Mouse (Mus musculus) forebrain, postnatal 0 days (tissue): Measurements from ENCODE around the gene Chrd. TPM values are rescaled to one million over a fixed set of nuclear protein-coding genes. Genes with fewer than 3 reads are reported as not detected.

ENCODE experiments used
- ATAC-seq: fragments of 200-750 bp; cut with Nextera tagmentation; 2 replicates; pipeline ENCODE4 v1.8.0; 2017; ENCODE audit warnings: mild to moderate bottlenecking, moderate library complexity
- DNase-seq: peaks from one replicate; pipeline ENCODE4 v3.0.0-alpha.2; 2015
- H3K27ac ChIP-seq: fragments of 300-500 bp; sonication (generic); 2 replicates; pipeline ENCODE4 v1.5.1; 2014; ENCODE audit warnings: low read depth, mild to moderate bottlenecking, antibody characterized with exemption, low read length, moderate library complexity, mixed read lengths
- H3K27me3 ChIP-seq: fragments of 300-500 bp; sonication (generic); 2 replicates; pipeline ENCODE4 v1.6.1; 2014; ENCODE audit warnings: mild to moderate bottlenecking, low read length, mixed read lengths; ENCODE audit not compliant: insufficient read depth
- H3K36me3 ChIP-seq: fragments of 300-500 bp; sonication (generic); 2 replicates; pipeline ENCODE4 v1.6.1; 2014; ENCODE audit warnings: mild to moderate bottlenecking, moderate library complexity; ENCODE audit not compliant: insufficient read depth
- H3K4me1 ChIP-seq: fragments of 300-500 bp; sonication (generic); 2 replicates; pipeline ENCODE4 v1.6.1; 2014; ENCODE audit warnings: antibody characterized with exemption; ENCODE audit not compliant: insufficient read depth
- H3K4me2 ChIP-seq: fragments of 300-500 bp; sonication (generic); 2 replicates; pipeline ENCODE4 v1.6.1; 2014; ENCODE audit warnings: low read depth, mild to moderate bottlenecking, moderate library complexity
- H3K4me3 ChIP-seq: fragments of 300-500 bp; sonication (generic); 2 replicates; pipeline ENCODE4 v1.5.1; 2014; ENCODE audit warnings: low read depth, low read length, mixed read lengths
- H3K9ac ChIP-seq: fragments of 300-500 bp; sonication (generic); 2 replicates; pipeline ENCODE4 v1.6.1; 2014; ENCODE audit warnings: mild to moderate bottlenecking
- H3K9me3 ChIP-seq: fragments of 300-500 bp; sonication (generic); 2 replicates; pipeline ENCODE4 v1.6.1; 2016; ENCODE audit warnings: low read length
- CTCF ChIP-seq: sonication (generic); IDR thresholded peaks from 2 replicates; pipeline ENCODE4 v1.5.1; 2016; ENCODE audit warnings: antibody characterized with exemption, control low read depth, low read depth
- WGBS: fragments of 180-500 bp; shearing (Covaris S2); extraction: QIAGEN DNeasy Blood & Tissue Kit; methylation state at CpG from one replicate; pipeline ENCODE4 v1.1.7; 2014; 5-methylcytosine and 5-hydroxymethylcytosine counted together
- polyA plus RNA-seq: library from polyadenylated mRNA; unstranded; fragments of >200 nt; fragmentation: Nextera tagmentation; extraction: Ambion mirVana; gene quantifications from 2 replicates; pipeline ENCODE4 v1.2.1, GENCODE M21; 2015
- total RNA-seq: library from RNA; depleted of rRNA; stranded (reverse); fragments of >200 nt; gene quantifications from 2 replicates; pipeline ENCODE4 v1.2.3, GENCODE M21; 2014; rRNA removed

Chrd gene
- total and polyA plus RNA-seq, 2 experiments from 2014 or later = 3.4 to 15.8 TPM

GRCm38 (mm10) chr16:20784754-20785153 is 51.8 kb downstream of the Chrd start:
- Histone ChIP-seq H3K4me2 (no peak overlapping the region), H3K4me3 (no peak overlapping the region), H3K27ac (no peak overlapping the region), H3K9ac (no peak overlapping the region), H3K9me3 (no peaks in the 10 kb centered on the region), H3K36me3 (no peaks in the 10 kb centered on the region), H3K4me1 (no peaks in the 10 kb centered on the region), H3K27me3 (no peaks in the 10 kb centered on the region)
- no peak for TF ChIP-seq CTCF
- no peak for ATAC-seq
- no peak for DNase-seq

GRCm38 (mm10) chr16:20786556-20786955 is 53.6 kb downstream of the Chrd start:
- Histone ChIP-seq H3K27me3 (no peaks in the 10 kb centered on the region), H3K4me1 (no peaks in the 10 kb centered on the region), H3K27ac (no peak overlapping the region), H3K36me3 (no peaks in the 10 kb centered on the region), H3K9me3 (no peaks in the 10 kb centered on the region), H3K4me3 (no peak overlapping the region), H3K9ac (no peak overlapping the region), H3K4me2 (no peak overlapping the region)
- TF ChIP-seq CTCF = no peak
- 85% methylated on average over 6 of the region's 6 CpGs for WGBS
- no peak for DNase-seq
- no peak for ATAC-seq

GRCm38 (mm10) chr16:20791803-20792202 is 58.9 kb downstream of the Chrd start:
- Histone ChIP-seq H3K36me3 (no peaks in the 10 kb centered on the region), H3K4me3 (no peak overlapping the region), H3K9me3 (no peaks in the 10 kb centered on the region), H3K27ac (no peak overlapping the region), H3K4me1 (no peaks in the 10 kb centered on the region), H3K9ac (no peak overlapping the region), H3K27me3 (no peaks in the 10 kb centered on the region), H3K4me2 (no peak overlapping the region)
- no peak for TF ChIP-seq CTCF
- DNase-seq (no peak), ATAC-seq (no peak)
- 64% methylated on average over 6 of the region's 6 CpGs for WGBS

Other genes starting within 250 kb of the Chrd start
- 91.3 and 102 TPM in 2 replicates for gene Eif2b5, start 234.3 kb upstream of the Chrd start, total RNA-seq
- 70.8 and 77.6 TPM in 2 replicates for gene Eif2b5, start 234.3 kb upstream of the Chrd start, polyA plus RNA-seq
- gene Dvl3, start 216.1 kb upstream of the Chrd start, total RNA-seq = 21.1 and 28.6 TPM in 2 replicates
- 23.9 and 25.8 TPM in 2 replicates for gene Dvl3, start 216.1 kb upstream of the Chrd start, polyA plus RNA-seq
- gene Ap2m1, start 197.6 kb upstream of the Chrd start, total RNA-seq = 958 and 994 TPM in 2 replicates
- gene Ap2m1, start 197.6 kb upstream of the Chrd start, polyA plus RNA-seq = 1,434 and 1,486 TPM in 2 replicates
- 71.7 and 72.7 TPM in 2 replicates for gene Abcf3, start 184.6 kb upstream of the Chrd start, total RNA-seq
- gene Abcf3, start 184.6 kb upstream of the Chrd start, polyA plus RNA-seq = 58.0 and 60.3 TPM in 2 replicates
- gene Vwa5b2, start 143.7 kb upstream of the Chrd start, total RNA-seq = 20.3 and 20.9 TPM in 2 replicates
- gene Vwa5b2, start 143.7 kb upstream of the Chrd start, polyA plus RNA-seq = 5.9 and 8.7 TPM in 2 replicates
- 3.7 and 6.5 TPM in 2 replicates for gene Eef1akmt4, start 121.5 kb upstream of the Chrd start, total RNA-seq
- 6.0 and 6.2 TPM in 2 replicates for gene Eef1akmt4, start 121.5 kb upstream of the Chrd start, polyA plus RNA-seq
- gene Gm49333, start 121.5 kb upstream of the Chrd start, total RNA-seq = not detected in 2 replicates
- gene Gm49333, start 121.5 kb upstream of the Chrd start, polyA plus RNA-seq = not detected in 2 replicates
- 11.1 and 19.0 TPM in 2 replicates for gene Alg3, start 121.4 kb upstream of the Chrd start, total RNA-seq
- 29.2 and 30.3 TPM in 2 replicates for gene Alg3, start 121.4 kb upstream of the Chrd start, polyA plus RNA-seq
- gene Camk2n2, start 111.8 kb upstream of the Chrd start, total RNA-seq = 44.1 and 51.0 TPM in 2 replicates
- gene Camk2n2, start 111.8 kb upstream of the Chrd start, polyA plus RNA-seq = 45.3 and 57.0 TPM in 2 replicates
- gene Ece2, start 103.3 kb upstream of the Chrd start, total RNA-seq = 17.8 and 22.4 TPM in 2 replicates
- gene Ece2, start 103.3 kb upstream of the Chrd start, polyA plus RNA-seq = 6.1 and 8.7 TPM in 2 replicates
- gene Psmd2, start 81.5 kb upstream of the Chrd start, total RNA-seq = 237 and 242 TPM in 2 replicates
- gene Psmd2, start 81.5 kb upstream of the Chrd start, polyA plus RNA-seq = 287 and 331 TPM in 2 replicates
- gene Eif4g1, start 64.8 kb upstream of the Chrd start, total RNA-seq = 223 and 282 TPM in 2 replicates
- 89.8 and 111 TPM in 2 replicates for gene Eif4g1, start 64.8 kb upstream of the Chrd start, polyA plus RNA-seq
- gene Fam131a, start 39.9 kb upstream of the Chrd start, total RNA-seq = 169 and 200 TPM in 2 replicates
- gene Fam131a, start 39.9 kb upstream of the Chrd start, polyA plus RNA-seq = 81.6 and 89.9 TPM in 2 replicates
- 43.7 and 55.3 TPM in 2 replicates for gene Polr2h, start 15.5 kb upstream of the Chrd start, total RNA-seq
- gene Polr2h, start 15.5 kb upstream of the Chrd start, polyA plus RNA-seq = 87.4 and 103 TPM in 2 replicates
- gene Clcn2, start 15.4 kb upstream of the Chrd start, total RNA-seq = 41.9 and 47.9 TPM in 2 replicates
- gene Clcn2, start 15.4 kb upstream of the Chrd start, polyA plus RNA-seq = 10.7 and 14.1 TPM in 2 replicates
- gene Thpo, start 1.4 kb downstream of the Chrd start, total RNA-seq = 0.69 and 1.0 TPM in 2 replicates
- gene Thpo, start 1.4 kb downstream of the Chrd start, polyA plus RNA-seq = 0.51 and 0.52 TPM in 2 replicates